ENCODE assay signal across 12 mouse cellular contexts in the genomic region with DNA sequence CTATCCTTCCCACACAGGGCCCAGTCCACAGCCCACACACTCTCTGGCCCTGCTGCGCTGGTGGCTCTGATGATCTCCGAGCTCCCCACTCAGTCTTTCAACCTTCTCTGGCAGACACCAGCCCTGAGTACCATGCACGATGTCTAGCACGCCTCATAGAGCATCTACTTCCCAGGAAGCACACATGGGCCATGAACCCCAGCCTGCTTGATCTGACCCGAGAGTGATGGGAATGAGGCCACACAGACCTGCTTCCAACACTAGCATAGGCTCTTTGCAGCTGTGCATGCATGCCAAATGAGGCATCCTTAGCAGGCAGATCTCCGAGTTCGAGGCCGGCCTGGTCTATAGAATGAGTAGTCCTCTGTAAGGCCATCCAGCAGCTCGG. TPM values are rescaled to one million over a fixed set of nuclear protein-coding genes. Genes with fewer than 3 reads are reported as not detected.
DNase-seq lines count a peak whose midpoint lies in the region; ATAC-seq and TF ChIP-seq lines count a peak whose summit lies in the region.
"Had no signal": no experiment of that assay in that cellular context is flagged by ENCODE, and none has a peak within 500 bp of the region (broad histone marks: within the 10 kb centered on the region; RNA-seq: fewer than 3 reads in every experiment).

No protein-coding gene starts in this region.

- no peak overlapping the region for H3K4me3 ChIP-seq in hindbrain, embryonic 16.5 days (ENCODE audit: low read length)
- no peak overlapping the region for H3K4me3 ChIP-seq in hindbrain, embryonic 12.5 days
- H3K4me3 ChIP-seq in lung, postnatal 0 days (ENCODE audit: low read depth, low read length): no peak overlapping the region
- no peak overlapping the region for H3K4me3 ChIP-seq in embryonic facial prominence, embryonic 14.5 days (ENCODE audit: low read depth, low read length)
- no peak overlapping the region for H3K4me3 ChIP-seq in myocyte
- H3K4me3 ChIP-seq: heart, embryonic 12.5 days; megakaryocyte, embryonic 14.5 days; neural tube, embryonic 12.5 days had no signal

- H3K9me3 ChIP-seq in hindbrain, embryonic 16.5 days (ENCODE audit: control insufficient read depth, low read length): no peaks in the 10 kb centered on the region
- no peaks in the 10 kb centered on the region for H3K9me3 ChIP-seq in hindbrain, embryonic 12.5 days (replicated peaks)
- H3K9me3 ChIP-seq in lung, postnatal 0 days (ENCODE audit: low read length): no peaks in the 10 kb centered on the region
- H3K9me3 ChIP-seq in embryonic facial prominence, embryonic 14.5 days (ENCODE audit: control insufficient read depth, low read length): no peaks in the 10 kb centered on the region
- H3K9me3 ChIP-seq: heart, embryonic 12.5 days; megakaryocyte, embryonic 14.5 days; neural tube, embryonic 12.5 days had no signal

- TF ChIP-seq EP300 in lung, postnatal 0 days (IDR thresholded peaks at IDR 0.05): no peak

- no peak overlapping the region for H3K4me2 ChIP-seq in hindbrain, embryonic 16.5 days (ENCODE audit: low read length)
- no peak overlapping the region for H3K4me2 ChIP-seq in hindbrain, embryonic 12.5 days (replicated peaks)
- no peak overlapping the region for H3K4me2 ChIP-seq in lung, postnatal 0 days (replicated peaks; ENCODE audit: low read depth, low read length)
- H3K4me2 ChIP-seq in embryonic facial prominence, embryonic 14.5 days (ENCODE audit: low read depth, low read length): no peak overlapping the region
- H3K4me2 ChIP-seq in myocyte (ENCODE audit: low read depth): no peak overlapping the region
- H3K4me2 ChIP-seq: heart, embryonic 12.5 days; neural tube, embryonic 12.5 days had no signal

- no peak for TF ChIP-seq POLR2A in myocyte (IDR thresholded peaks at IDR 0.05; ENCODE audit: insufficient read length, low read depth)

- ATAC-seq in hindbrain, embryonic 16.5 days: 0 out of 2 replicates have a peak, but pooled peaks have one; percentile 9
- ATAC-seq in hindbrain, embryonic 12.5 days (ENCODE audit: low FRiP score): no peak
- ATAC-seq in lung, postnatal 0 days: no peak
- no peak for ATAC-seq in embryonic facial prominence, embryonic 14.5 days (ENCODE audit: low read depth)

- no peak overlapping the region for H3K9ac ChIP-seq in hindbrain, embryonic 16.5 days (ENCODE audit: low read depth, low read length)
- no peak overlapping the region for H3K9ac ChIP-seq in hindbrain, embryonic 12.5 days
- no peak overlapping the region for H3K9ac ChIP-seq in lung, postnatal 0 days (replicated peaks; ENCODE audit: low read depth)
- H3K9ac ChIP-seq in embryonic facial prominence, embryonic 14.5 days (ENCODE audit: low read depth, low read length): 0 out of 2 replicates have a peak overlapping the region, but pooled peaks have one; percentile 14
- H3K9ac ChIP-seq: heart, embryonic 12.5 days; neural tube, embryonic 12.5 days had no signal

- H3K36me3 ChIP-seq in hindbrain, embryonic 16.5 days (ENCODE audit: control insufficient read depth, insufficient read depth, low read length): peaks cover 17% of the 10 kb centered on the region
- peaks cover 56% of the 10 kb centered on the region for H3K36me3 ChIP-seq in hindbrain, embryonic 12.5 days
- H3K36me3 ChIP-seq in lung, postnatal 0 days (ENCODE audit: insufficient read depth, low read length): peaks cover 19% of the 10 kb centered on the region; the same call in 1 of the 2 replicates
- H3K36me3 ChIP-seq in embryonic facial prominence, embryonic 14.5 days (ENCODE audit: control insufficient read depth, insufficient read depth, low read length): peaks cover 69% of the 10 kb centered on the region
- peaks cover 50% of the 10 kb centered on the region for H3K36me3 ChIP-seq in myocyte (ENCODE audit: control insufficient read depth, insufficient read depth)

- DNase-seq in lung, postnatal 0 days (ENCODE audit: low spot score): no peak
- no peak for DNase-seq in lung, postnatal 4 days
- DNase-seq in embryonic facial prominence, embryonic 14.5 days (ENCODE audit: low spot score): no peak
- no peak for DNase-seq in B cell, adult 2 months
- DNase-seq: layer of hippocampus, postnatal 36 days; right cerebral cortex, adult 18-20 months had no signal

- no peaks in the 10 kb centered on the region for H3K79me2 ChIP-seq in myocyte (ENCODE audit: control insufficient read depth, insufficient read depth)

- 78% methylated on average over 9 of the region's 9 CpGs for WGBS in hindbrain, embryonic 16.5 days
- WGBS in hindbrain, embryonic 12.5 days: 83% methylated on average over 9 of the region's 9 CpGs
- 85% methylated on average over 9 of the region's 9 CpGs for WGBS in lung, postnatal 0 days
- WGBS in embryonic facial prominence, embryonic 14.5 days: 90% methylated on average over 9 of the region's 9 CpGs

- no peak for TF ChIP-seq CTCF in lung, postnatal 0 days (IDR thresholded peaks at IDR 0.05)

- H3ac ChIP-seq in myocyte (ENCODE audit: control insufficient read depth, insufficient read length): no peak overlapping the region

- no peaks in the 10 kb centered on the region; the same call in 1 of the 2 replicates for H3K4me1 ChIP-seq in hindbrain, embryonic 16.5 days (ENCODE audit: control insufficient read depth, insufficient read depth, low read depth, low read length)
- no peaks in the 10 kb centered on the region for H3K4me1 ChIP-seq in hindbrain, embryonic 12.5 days
- peaks cover 17% of the 10 kb centered on the region; the same call in 1 of the 2 replicates for H3K4me1 ChIP-seq in lung, postnatal 0 days (ENCODE audit: insufficient read depth, low read depth, low read length)
- no peaks in the 10 kb centered on the region for H3K4me1 ChIP-seq in embryonic facial prominence, embryonic 14.5 days (ENCODE audit: control insufficient read depth, insufficient read depth, low read length)
- H3K4me1 ChIP-seq: neural tube, embryonic 12.5 days had no signal

- no peak overlapping the region for H3K27ac ChIP-seq in hindbrain, embryonic 16.5 days (ENCODE audit: low read depth, low read length)
- H3K27ac ChIP-seq in hindbrain, embryonic 12.5 days: no peak overlapping the region
- H3K27ac ChIP-seq in lung, postnatal 0 days (ENCODE audit: low read length): peak overlapping the region; percentile 83
- H3K27ac ChIP-seq in embryonic facial prominence, embryonic 14.5 days (replicated peaks; ENCODE audit: low read depth, low read length): no peak overlapping the region; the same call in 1 of the 2 replicates
- H3K27ac ChIP-seq: neural tube, embryonic 12.5 days had no signal

- no peaks in the 10 kb centered on the region for H3K27me3 ChIP-seq in hindbrain, embryonic 16.5 days (replicated peaks; ENCODE audit: control insufficient read depth, insufficient read depth, low read length)
- H3K27me3 ChIP-seq in hindbrain, embryonic 12.5 days: no peaks in the 10 kb centered on the region
- H3K27me3 ChIP-seq in lung, postnatal 0 days (replicated peaks; ENCODE audit: insufficient read depth, low read length): no peaks in the 10 kb centered on the region
- no peaks in the 10 kb centered on the region for H3K27me3 ChIP-seq in embryonic facial prominence, embryonic 14.5 days (replicated peaks; ENCODE audit: control insufficient read depth, insufficient read depth, low read length)
- no peaks in the 10 kb centered on the region for H3K27me3 ChIP-seq in myocyte (ENCODE audit: control insufficient read depth, insufficient read depth, insufficient read length)
- H3K27me3 ChIP-seq: heart, embryonic 12.5 days; megakaryocyte, embryonic 14.5 days; neural tube, embryonic 12.5 days had no signal

TF ChIP-seq in myocyte, 11 proteins besides CTCF, POLR2A, EP300 and RAD21:
- TF ChIP-seq POLR2AphosphoS2 (IDR thresholded peaks at IDR 0.05; ENCODE audit: insufficient read length, low read depth): peak; percentile 5
- TF ChIP-seq REST (IDR thresholded peaks at IDR 0.05; ENCODE audit: insufficient read depth, insufficient read length): no peak
- TF ChIP-seq SRF (IDR thresholded peaks at IDR 0.05; ENCODE audit: control insufficient read depth, insufficient read length, low read depth): no peak

RNA-seq across cellular contexts. Expression of a gene that starts 45.2 kb away (rescaled TPM):
- polyA plus RNA-seq in hindbrain, embryonic 16.5 days (2015; fragmentation: Nextera tagmentation; extraction: Ambion mirVana): 39.4 and 43.3 TPM in 2 replicates
- polyA plus RNA-seq in hindbrain, embryonic 12.5 days (2016; fragmentation: Nextera tagmentation; extraction: Ambion mirVana): 44.2 and 51.1 TPM in 2 replicates
- 41.1 and 44.2 TPM in 2 replicates for polyA plus RNA-seq in lung, postnatal 0 days (2015; fragmentation: Nextera tagmentation; extraction: Ambion mirVana)
- polyA plus RNA-seq in embryonic facial prominence, embryonic 14.5 days (2014; fragmentation: Nextera tagmentation; extraction: Ambion mirVana): 57.0 and 63.3 TPM in 2 replicates
- 45.3 TPM for polyA plus RNA-seq in myocyte (2012; fragmentation: generic; extraction: Trizol)

RNA-seq across cellular contexts. Expression of a gene that starts 53.2 kb away (rescaled TPM):
- polyA plus RNA-seq in hindbrain, embryonic 16.5 days (2015; fragmentation: Nextera tagmentation; extraction: Ambion mirVana): 4.9 and 6.5 TPM in 2 replicates
- 2.0 and 2.2 TPM in 2 replicates for polyA plus RNA-seq in hindbrain, embryonic 12.5 days (2016; fragmentation: Nextera tagmentation; extraction: Ambion mirVana)
- polyA plus RNA-seq in lung, postnatal 0 days (2015; fragmentation: Nextera tagmentation; extraction: Ambion mirVana): 15.2 and 16.0 TPM in 2 replicates
- polyA plus RNA-seq in embryonic facial prominence, embryonic 14.5 days (2014; fragmentation: Nextera tagmentation; extraction: Ambion mirVana): 2.3 and 2.4 TPM in 2 replicates
- 28.4 TPM for polyA plus RNA-seq in myocyte (2012; fragmentation: generic; extraction: Trizol)
